Mouse (Mus musculus): ENCODE data around the gene Gm16381. TPM values are rescaled to one million over a fixed set of nuclear protein-coding genes. Genes with fewer than 3 reads are reported as not detected.
"Not testable (repeated sequence)": the region's sequence is repeated elsewhere in the genome, so short reads cannot be mapped to it uniquely, and the experiment has no call there.

Gm16381 gene
- polyA plus RNA-seq (2015; fragmentation: Nextera tagmentation; extraction: Ambion mirVana): not detected in 2 replicates

GRCm38 (mm10) chr12:87644520-87644919, at the start of gene Gm16381:
Gene Gm16381, minus strand, starts transcription at chr12:87644620.
- not testable (repeated sequence) for H3K36me3 ChIP-seq; H3K9me3 ChIP-seq; H3K9ac ChIP-seq; H3K4me3 ChIP-seq; H3K27me3 ChIP-seq; H3K4me2 ChIP-seq; ATAC-seq (ENCODE audit: low FRiP score); H3K4me1 ChIP-seq (replicated peaks); H3K27ac ChIP-seq
- WGBS: 75% methylated on average over 2 of the region's 2 CpGs

- H3K9me3 ChIP-seq; H3K36me3 ChIP-seq; ATAC-seq (ENCODE audit: low FRiP score); H3K9ac ChIP-seq; H3K4me2 ChIP-seq; H3K27ac ChIP-seq; H3K4me3 ChIP-seq; H3K4me1 ChIP-seq (replicated peaks); H3K27me3 ChIP-seq: not testable (repeated sequence)
- 72% methylated on average over 2 of the region's 4 CpGs for WGBS
These were observed 8.7 kb upstream of the Gm16381 start for GRCm38 (mm10) chr12:87652916-87653703.

- WGBS: 95% methylated on average over 6 of the region's 7 CpGs
- not testable (repeated sequence) for H3K9me3 ChIP-seq; H3K9ac ChIP-seq; ATAC-seq (ENCODE audit: low FRiP score); H3K4me3 ChIP-seq; H3K27ac ChIP-seq; H3K36me3 ChIP-seq; H3K27me3 ChIP-seq; H3K4me2 ChIP-seq; H3K4me1 ChIP-seq (replicated peaks)
These were observed 25.9 kb downstream of the Gm16381 start, which contains the start of gene Gm4027 for GRCm38 (mm10) chr12:87618569-87618968. Gene Gm4027, plus strand, starts transcription at chr12:87618869.

GRCm38 (mm10) chr12:87602388-87602787, 42.0 kb downstream of the Gm16381 start, which contains the start of gene Oog1:
Gene Oog1, plus strand, starts transcription at chr12:87602688.
- not testable (repeated sequence) for ATAC-seq (ENCODE audit: low FRiP score); H3K36me3 ChIP-seq; H3K27ac ChIP-seq; H3K9ac ChIP-seq; H3K4me1 ChIP-seq (replicated peaks); H3K4me3 ChIP-seq; H3K4me2 ChIP-seq; H3K9me3 ChIP-seq; H3K27me3 ChIP-seq
- WGBS: 86% methylated on average over 1 of the region's 2 CpGs

GRCm38 (mm10) chr12:87601388-87601787, 43.0 kb downstream of the Gm16381 start:
- ATAC-seq (ENCODE audit: low FRiP score): not testable (repeated sequence)

More at GRCm38 (mm10) chr12:87601388-87601787, 43.0 kb downstream of the Gm16381 start:
- not testable (repeated sequence) for H3K27me3 ChIP-seq; H3K4me1 ChIP-seq (replicated peaks); H3K27ac ChIP-seq; H3K9ac ChIP-seq; H3K4me2 ChIP-seq; H3K4me3 ChIP-seq; H3K9me3 ChIP-seq; H3K36me3 ChIP-seq
- 30% methylated on average over 2 of the region's 2 CpGs for WGBS

Other genes with a start within 250 kb of the Gm16381 start
- 283 and 290 TPM in 2 replicates for gene Slirp, start 200.7 kb downstream of the Gm16381 start, polyA plus RNA-seq (2015; fragmentation: Nextera tagmentation; extraction: Ambion mirVana)
- 45.5 and 48.2 TPM in 2 replicates for gene Alkbh1, start 200.6 kb downstream of the Gm16381 start, polyA plus RNA-seq (2015; fragmentation: Nextera tagmentation; extraction: Ambion mirVana)
- gene Snw1, start 172.3 kb downstream of the Gm16381 start, polyA plus RNA-seq (2015; fragmentation: Nextera tagmentation; extraction: Ambion mirVana): 124 and 129 TPM in 2 replicates
- not detected in 2 replicates for gene Gm5788, start 149.9 kb downstream of the Gm16381 start, polyA plus RNA-seq (2015; fragmentation: Nextera tagmentation; extraction: Ambion mirVana)
- not detected in 2 replicates for gene Gm8300, start 130.3 kb downstream of the Gm16381 start, polyA plus RNA-seq (2015; fragmentation: Nextera tagmentation; extraction: Ambion mirVana)
- gene Oog1, start 41.9 kb downstream of the Gm16381 start, polyA plus RNA-seq (2015; fragmentation: Nextera tagmentation; extraction: Ambion mirVana): not detected in 2 replicates
- gene Gm4027, start 25.8 kb downstream of the Gm16381 start, polyA plus RNA-seq (2015; fragmentation: Nextera tagmentation; extraction: Ambion mirVana): not detected in 2 replicates
- not detected in 2 replicates for gene Gm21319, start 131.1 kb upstream of the Gm16381 start, polyA plus RNA-seq (2015; fragmentation: Nextera tagmentation; extraction: Ambion mirVana)
- gene Gm21936, start 150.9 kb upstream of the Gm16381 start, polyA plus RNA-seq (2015; fragmentation: Nextera tagmentation; extraction: Ambion mirVana): not detected in 2 replicates
- not detected in 2 replicates for gene BB287469, start 172.0 kb upstream of the Gm16381 start, polyA plus RNA-seq (2015; fragmentation: Nextera tagmentation; extraction: Ambion mirVana)
- not detected in 2 replicates for gene Gm2001, start 197.7 kb upstream of the Gm16381 start, polyA plus RNA-seq (2015; fragmentation: Nextera tagmentation; extraction: Ambion mirVana)
- gene Gm2016, start 229.5 kb upstream of the Gm16381 start, polyA plus RNA-seq (2015; fragmentation: Nextera tagmentation; extraction: Ambion mirVana): not detected in 2 replicates